Mouse (Mus musculus): Measurements from ENCODE around the gene Grik5. TPM values are rescaled to one million over a fixed set of nuclear protein-coding genes. Genes with fewer than 3 reads are reported as not detected.

Gene Grik5
- total RNA-seq, 2 experiments from 2014 or later, result 236 to 252 TPM

DNA sequence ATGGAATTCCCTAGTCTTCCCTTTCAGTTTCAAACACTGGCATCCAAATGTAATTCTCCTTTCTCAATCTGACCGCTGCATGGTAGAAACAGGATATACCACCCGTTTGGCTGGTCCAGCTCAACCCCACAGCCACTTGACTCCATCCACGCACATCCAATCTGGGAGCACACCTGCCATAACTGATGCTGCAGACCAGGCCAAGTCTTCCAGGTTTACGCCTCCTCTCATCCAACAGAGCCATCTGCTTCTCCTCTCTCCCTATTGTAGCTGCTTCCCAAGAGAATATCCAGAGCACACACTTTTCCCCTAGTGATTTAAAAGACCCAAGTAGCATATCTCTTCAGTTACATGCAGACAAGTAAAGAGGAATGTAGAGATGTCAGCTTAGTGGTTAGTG, 37.4 kb downstream of the Grik5 start:
- no peak for DNase-seq (ENCODE audit: low spot score in 2 of 2)

DNA sequence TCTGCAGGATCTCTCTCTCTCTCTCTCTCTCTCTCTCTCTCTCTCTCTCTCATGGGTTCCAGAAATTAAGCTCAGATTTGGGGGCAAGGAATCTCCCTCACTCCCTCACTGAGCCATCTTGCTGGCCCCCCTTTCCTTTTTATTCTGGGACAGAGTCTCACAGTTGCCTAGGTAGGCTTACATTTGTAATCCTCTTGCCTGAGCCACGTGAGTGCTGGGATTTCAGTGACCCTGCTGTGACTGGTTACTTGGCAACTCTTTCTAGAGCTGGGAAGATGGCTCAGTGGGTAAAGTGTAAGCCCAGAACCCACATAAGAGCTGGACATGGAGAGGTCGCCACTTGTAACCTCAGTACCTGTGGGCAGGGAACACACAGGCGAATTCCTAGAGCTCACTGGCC, 40.6 kb downstream of the Grik5 start:
- no peak for DNase-seq (ENCODE audit: low spot score in 2 of 2)

DNA sequence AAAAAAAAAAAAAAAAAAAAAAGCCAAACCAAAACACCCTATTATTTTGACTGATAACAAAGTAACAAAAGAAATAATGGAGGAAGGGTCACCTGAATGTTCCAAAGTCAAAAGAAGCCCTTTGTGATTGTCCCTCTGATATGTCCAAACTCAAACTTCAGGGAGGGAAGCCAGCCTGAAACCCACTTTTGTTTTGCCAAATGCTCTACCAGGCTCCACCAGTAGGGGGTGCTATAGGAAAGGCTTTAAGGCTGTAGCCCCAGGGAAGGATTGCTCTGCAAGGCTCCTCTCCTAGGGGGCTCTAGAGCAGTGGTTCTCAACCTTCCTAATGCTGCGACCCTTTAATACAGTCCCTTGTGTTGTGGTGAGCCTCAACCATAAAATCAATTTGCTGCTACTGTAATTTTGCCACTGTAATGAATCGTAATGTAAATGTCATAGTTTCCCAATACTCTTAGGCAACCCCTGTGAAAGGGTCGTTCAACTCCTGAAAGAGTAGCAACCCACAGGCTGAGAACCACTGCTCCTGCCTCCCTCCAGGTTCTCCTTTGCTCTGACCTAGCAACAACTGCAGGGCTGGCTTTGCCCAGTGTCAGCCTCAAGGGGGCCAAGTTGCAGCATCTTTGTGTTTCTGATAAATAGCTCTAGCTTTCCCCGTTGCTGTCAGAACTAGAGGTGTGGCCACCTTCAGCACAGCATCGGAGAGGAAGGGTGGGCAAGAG, 42.0 kb downstream of the Grik5 start:
- DNase-seq (ENCODE audit: low spot score in 2 of 2), result peak; percentile 89 to 90

DNA sequence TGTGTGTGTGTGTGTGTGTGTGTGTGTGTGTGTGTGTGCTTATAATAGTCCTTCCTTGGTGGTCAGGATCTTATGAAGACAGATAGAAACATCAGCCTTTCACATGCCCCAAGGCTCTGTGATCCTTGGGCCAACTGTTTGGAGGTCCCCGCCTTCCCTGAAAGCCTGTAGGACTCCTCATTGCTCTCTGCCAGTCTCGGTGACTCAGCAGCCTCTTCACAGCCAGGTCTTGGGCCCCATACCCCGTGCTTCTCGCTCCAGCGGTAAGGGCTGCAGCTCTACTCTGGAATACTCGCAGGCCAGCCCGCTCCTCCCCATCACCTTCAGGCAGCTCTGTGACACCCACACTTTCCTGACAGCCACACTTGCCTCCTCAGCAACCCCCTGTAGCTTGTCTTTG, 45.7 kb downstream of the Grik5 start:
- no peak for DNase-seq (ENCODE audit: low spot score in 2 of 2)

- no peak for DNase-seq (ENCODE audit: low spot score in 2 of 2)
Measured at GRCm38 (mm10) chr7:25025855-25026439, 46.2 kb downstream of the Grik5 start.

DNA sequence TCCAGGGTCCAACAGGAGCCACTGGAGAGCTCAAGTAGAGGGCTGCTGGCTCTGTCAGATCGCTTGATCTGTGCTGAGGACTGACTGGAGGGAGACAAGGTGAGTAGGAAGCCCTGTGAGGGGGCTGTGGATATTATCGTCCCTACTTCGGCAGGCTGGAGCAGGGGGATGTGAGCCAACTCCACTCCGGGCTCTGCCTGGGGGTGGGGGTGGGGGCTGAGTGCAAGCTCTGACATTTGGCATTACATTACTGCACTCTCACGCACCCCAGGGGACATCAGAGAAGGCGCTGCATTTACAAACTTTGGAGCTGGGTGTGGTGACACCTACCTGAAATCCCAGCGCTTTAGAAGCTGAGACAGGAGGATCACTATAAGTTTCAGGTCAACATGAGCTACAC, 60.6 kb downstream of the Grik5 start:
- DNase-seq (ENCODE audit: low spot score in 2 of 2), result no peak

DNA sequence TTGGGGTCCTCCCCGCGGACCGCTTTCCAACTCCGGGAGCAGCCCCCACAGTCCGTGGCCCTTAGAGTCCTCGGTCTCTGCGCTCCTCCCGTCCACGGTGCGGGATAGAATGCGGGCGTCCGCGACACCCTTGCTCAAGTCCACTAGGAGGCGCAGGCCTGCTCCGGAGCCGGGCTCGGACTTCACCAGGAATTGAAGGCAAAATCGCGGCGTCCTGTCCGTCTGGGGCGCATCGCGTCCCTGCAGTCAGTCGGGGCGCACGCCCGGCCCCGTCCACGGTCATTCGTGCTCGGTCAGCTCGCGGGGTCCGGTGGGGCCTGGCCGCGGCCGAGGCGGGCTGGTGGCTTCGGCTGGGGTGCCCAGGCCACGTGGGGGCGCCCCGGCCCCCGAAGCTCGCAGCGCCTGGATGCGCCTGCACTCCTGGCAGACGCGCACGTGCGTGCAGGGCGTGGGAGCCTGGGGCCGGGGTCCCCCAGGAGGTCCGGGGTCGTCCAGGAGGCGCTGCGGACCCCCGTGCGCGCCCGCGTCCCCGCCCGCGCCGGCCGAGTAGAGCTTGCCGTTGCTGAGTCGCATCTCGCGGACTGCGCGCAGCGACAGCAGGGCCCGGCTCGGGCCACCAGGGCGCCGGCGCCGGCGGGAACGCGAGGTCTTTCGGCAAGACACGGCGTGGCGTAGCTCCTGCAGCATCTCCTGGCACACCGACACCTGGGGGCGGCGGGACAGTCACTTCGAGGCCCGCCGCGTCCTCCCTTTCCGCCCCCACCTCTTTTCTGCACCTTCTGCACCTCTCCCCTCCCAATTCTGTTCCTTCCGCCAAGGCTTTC, 61.8 kb downstream of the Grik5 start:
- DNase-seq (ENCODE audit: low spot score in 2 of 2), result peak; percentile 71 to 72

- DNase-seq (ENCODE audit: low spot score in 2 of 2), result peak; percentile 59 to 63
Measured at GRCm38 (mm10) chr7:25009099-25009700, 62.9 kb downstream of the Grik5 start.

DNA sequence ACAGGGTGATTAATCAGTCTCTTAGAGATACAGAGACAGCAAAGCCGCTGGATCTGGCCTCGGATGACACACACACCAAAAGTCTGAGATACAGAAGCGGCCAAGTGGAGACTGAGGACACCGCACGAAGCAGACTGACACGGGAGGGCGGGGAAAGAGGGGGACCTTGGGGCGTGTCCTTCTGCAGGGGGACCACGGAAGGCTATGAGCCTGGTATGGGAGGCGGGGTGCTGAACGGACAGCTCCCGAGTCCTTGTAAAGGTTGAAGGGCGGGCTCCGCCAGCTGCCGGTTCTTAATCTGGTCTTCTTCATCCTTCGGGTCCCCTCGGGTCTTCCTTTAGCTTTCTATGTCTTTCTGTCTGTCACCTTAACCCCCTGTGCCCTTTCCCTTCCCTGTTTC, 63.5 kb downstream of the Grik5 start:
- peak in 1 of 2 experiments; percentile 62 for DNase-seq (ENCODE audit: low spot score in 2 of 2)

DNA sequence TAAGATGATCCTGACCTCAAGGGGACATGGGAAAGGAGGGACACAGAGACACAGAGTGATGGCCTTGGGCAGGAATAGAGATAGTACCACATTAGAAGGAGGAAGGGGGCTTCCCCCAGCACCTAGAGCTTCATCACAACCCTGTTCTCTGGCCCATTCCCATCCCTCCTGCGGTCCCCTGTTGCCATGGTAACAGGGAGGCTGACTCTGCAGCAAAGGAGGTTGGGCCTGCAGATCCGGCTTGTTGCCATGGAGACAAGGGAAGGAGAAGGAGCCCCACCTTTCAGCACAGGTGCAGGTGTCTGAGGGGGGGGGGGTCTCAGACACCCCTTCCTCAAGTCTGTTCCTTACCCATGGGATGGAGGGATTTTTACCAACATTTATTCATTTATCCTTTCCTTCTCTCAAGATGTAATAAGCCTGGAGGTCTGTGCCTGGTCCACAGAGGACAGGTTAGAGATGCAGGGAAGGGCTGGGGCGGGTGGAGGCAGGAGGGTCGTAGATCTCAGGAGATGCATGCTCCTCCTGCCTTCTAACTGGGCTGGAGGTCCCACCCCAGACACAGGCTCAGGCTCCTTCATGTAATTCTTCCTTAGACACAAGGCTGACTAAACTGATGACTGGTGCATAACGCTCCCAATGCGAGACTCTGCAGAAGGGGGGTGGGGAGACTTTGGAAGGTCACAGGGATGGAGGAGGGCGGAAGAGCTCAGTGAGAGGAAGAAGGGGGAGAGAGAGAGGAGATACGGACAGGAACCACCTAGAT, 64.4 kb downstream of the Grik5 start:
- DNase-seq (ENCODE audit: low spot score in 2 of 2), result peak in 1 of 2 experiments; percentile 63

GRCm38 (mm10) chr7:25006586-25007364, 65.4 kb downstream of the Grik5 start:
- no peak for DNase-seq (ENCODE audit: low spot score in 2 of 2)

- no peak for DNase-seq (ENCODE audit: low spot score in 2 of 2)
Measured at GRCm38 (mm10) chr7:25006171-25006570, 66.0 kb downstream of the Grik5 start.

- DNase-seq (ENCODE audit: low spot score in 2 of 2), result peak; percentile 73 to 85
Measured at GRCm38 (mm10) chr7:25005421-25006065, 66.6 kb downstream of the Grik5 start, which contains the start of gene Atp1a3. Atp1a3 (minus strand) TSS chr7:25005958.

DNA sequence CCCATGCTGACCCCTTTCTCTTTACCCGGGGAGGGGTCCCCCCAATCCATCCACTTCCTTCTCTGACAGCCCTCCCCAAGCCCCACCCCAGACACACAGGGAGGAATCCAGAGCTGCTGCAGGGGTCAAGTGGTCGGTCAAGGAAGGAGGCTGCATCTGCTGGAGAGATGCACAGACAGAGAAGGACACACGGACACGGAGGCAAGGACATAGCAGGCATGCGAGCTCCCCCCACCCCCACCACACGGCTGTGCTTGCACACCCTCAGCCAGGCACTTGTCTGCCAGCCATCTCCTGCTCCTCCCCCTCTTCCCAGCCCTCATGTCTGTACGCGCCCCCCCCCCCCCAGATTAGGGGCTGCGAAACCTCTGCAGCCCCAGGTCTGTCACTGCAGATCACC, 67.3 kb downstream of the Grik5 start:
- DNase-seq (ENCODE audit: low spot score in 2 of 2), result no peak

- DNase-seq (ENCODE audit: low spot score in 2 of 2), result no peak
Measured at GRCm38 (mm10) chr7:25003820-25004388, 68.2 kb downstream of the Grik5 start.

- no peak for DNase-seq (ENCODE audit: low spot score in 2 of 2)
Measured at GRCm38 (mm10) chr7:25003291-25003690, 68.9 kb downstream of the Grik5 start.

DNA sequence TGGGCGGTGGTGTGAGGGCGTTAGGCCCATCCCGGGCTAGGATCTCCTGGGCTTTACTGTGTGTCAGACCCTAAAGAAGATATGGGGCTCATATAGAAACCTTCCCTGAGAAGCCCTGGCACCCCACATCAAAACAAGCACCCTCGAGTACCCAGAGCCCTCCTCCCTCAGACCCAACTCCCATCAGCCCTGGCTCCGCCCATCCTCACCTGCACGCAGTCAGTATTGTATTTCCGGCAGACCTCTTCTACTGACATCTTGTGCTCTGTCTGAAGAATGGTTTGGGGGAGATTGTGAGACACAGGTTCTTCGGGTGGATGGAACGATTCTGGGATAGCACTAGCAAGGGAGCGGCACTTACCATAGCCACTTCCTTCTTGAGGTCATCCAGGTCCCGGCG, 71.4 kb downstream of the Grik5 start:
- no peak for DNase-seq (ENCODE audit: low spot score in 2 of 2)

GRCm38 (mm10) chr7:25000211-25000610, 71.9 kb downstream of the Grik5 start:
- no peak for DNase-seq (ENCODE audit: low spot score in 2 of 2)

DNA sequence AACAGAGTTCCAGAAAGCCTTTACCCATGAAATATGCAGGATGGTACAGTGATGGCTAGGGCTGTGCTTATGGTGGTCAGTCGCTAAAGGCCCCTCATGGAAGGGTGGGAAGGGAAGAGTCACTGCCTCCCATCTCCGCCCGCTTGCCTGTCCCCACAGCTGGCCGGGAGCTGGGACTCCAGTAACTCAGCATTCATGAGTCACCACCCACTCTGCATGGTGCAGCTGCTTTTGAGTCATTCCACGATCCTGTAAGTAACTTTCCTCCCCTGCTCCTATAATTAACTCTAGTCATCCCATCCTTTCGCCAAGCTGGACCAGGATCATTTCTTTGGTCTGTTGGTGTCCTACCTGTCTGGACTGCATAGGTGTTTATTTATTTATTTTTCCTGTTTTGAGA, 79.1 kb downstream of the Grik5 start:
- DNase-seq (ENCODE audit: low spot score in 2 of 2), result no peak

All from layer of hippocampus, postnatal 10 days (tissue).